Mouse (Mus musculus) embryonic facial prominence, embryonic 14.5 days (tissue): ENCODE measurements around the gene Myo6. TPM values are rescaled to one million over a fixed set of nuclear protein-coding genes. Genes with fewer than 3 reads are reported as not detected.

Experiments
- ATAC-seq: fragments of 200-750 bp; cut with Nextera tagmentation; 2 replicates; pipeline ENCODE4 v1.8.0; 2017; ENCODE audit warnings: low read depth, moderate number of reproducible peaks, moderate TSS enrichment
- DNase-seq: peaks from one replicate; pipeline ENCODE4 v3.0.0-alpha.2; 2015; ENCODE audit warnings: low spot score
- H3K27ac ChIP-seq: fragments of 300-500 bp; sonication (generic); replicated peaks from 2 replicates; pipeline ENCODE4 v1.5.1; 2014; ENCODE audit warnings: low read depth, mild to moderate bottlenecking, low read length, moderate library complexity
- H3K27me3 ChIP-seq: fragments of 300-500 bp; sonication (generic); replicated peaks from 2 replicates; pipeline ENCODE4 v1.6.1; 2014; ENCODE audit warnings: low read length; ENCODE audit not compliant: control insufficient read depth, insufficient read depth
- H3K36me3 ChIP-seq: fragments of 300-500 bp; sonication (generic); 2 replicates; pipeline ENCODE4 v1.6.1; 2014; ENCODE audit warnings: low read length, mixed read lengths; ENCODE audit not compliant: control insufficient read depth, insufficient read depth
- H3K4me1 ChIP-seq: fragments of 300-500 bp; sonication (generic); 2 replicates; pipeline ENCODE4 v1.6.1; 2014; ENCODE audit warnings: antibody characterized with exemption, low read length; ENCODE audit not compliant: control insufficient read depth, insufficient read depth
- H3K4me2 ChIP-seq: fragments of 300-500 bp; sonication (generic); 2 replicates; pipeline ENCODE4 v1.6.1; 2014; ENCODE audit warnings: low read depth, mild to moderate bottlenecking, low read length, moderate library complexity, mixed read lengths
- H3K4me3 ChIP-seq: fragments of 300-500 bp; sonication (generic); 2 replicates; pipeline ENCODE4 v1.5.1; 2014; ENCODE audit warnings: low read depth, mild to moderate bottlenecking, low read length
- H3K9ac ChIP-seq: fragments of 300-500 bp; sonication (generic); 2 replicates; pipeline ENCODE4 v1.6.1; 2014; ENCODE audit warnings: low read depth, mild to moderate bottlenecking, low read length, moderate library complexity, mixed read lengths
- H3K9me3 ChIP-seq: fragments of 300-500 bp; sonication (generic); 2 replicates; pipeline ENCODE4 v1.6.1; 2016; ENCODE audit warnings: low read length; ENCODE audit not compliant: control insufficient read depth
- WGBS: fragments of 180-500 bp; shearing (Covaris S2); extraction: QIAGEN DNeasy Blood & Tissue Kit; methylation state at CpG from one replicate; pipeline ENCODE4 v1.1.7; 2014; 5-methylcytosine and 5-hydroxymethylcytosine counted together
- polyA plus RNA-seq: library from polyadenylated mRNA; unstranded; fragments of >200 nt; fragmentation: Nextera tagmentation; extraction: Ambion mirVana; gene quantifications from 2 replicates; pipeline ENCODE4 v1.2.1, GENCODE M21; 2014

Gene Myo6
- polyA plus RNA-seq, 1 experiment from 2014 or later = 20.1 TPM

GRCm38 (mm10) chr9:80233831-80234455 is 69.1 kb downstream of the Myo6 start:
- DNase-seq = no peak

GRCm38 (mm10) chr9:80237184-80237799 is 72.5 kb downstream of the Myo6 start:
- ATAC-seq (no peak), DNase-seq (no peak)
- H3K36me3 ChIP-seq = no peaks in the 10 kb centered on the region

More at GRCm38 (mm10) chr9:80233831-80234455, 69.1 kb downstream of the Myo6 start:
- no peak for ATAC-seq
- H3K4me1 ChIP-seq = no peaks in the 10 kb centered on the region
- no peaks in the 10 kb centered on the region for H3K36me3 ChIP-seq
- no peaks in the 10 kb centered on the region for H3K9me3 ChIP-seq
- no peak overlapping the region for H3K9ac ChIP-seq
- H3K4me2 ChIP-seq = no peak overlapping the region
- H3K27me3 ChIP-seq = no peaks in the 10 kb centered on the region
- no peak overlapping the region for H3K4me3 ChIP-seq
- WGBS = 70% methylated on average over 4 of the region's 4 CpGs
- no peak overlapping the region for H3K27ac ChIP-seq

GRCm38 (mm10) chr9:80241719-80242118 is 76.9 kb downstream of the Myo6 start:
- H3K36me3 ChIP-seq = no peaks in the 10 kb centered on the region
- no peak overlapping the region for H3K4me3 ChIP-seq
- peak; percentile 67 for DNase-seq
- WGBS = 30% methylated on average over 6 of the region's 6 CpGs
- H3K9ac ChIP-seq = no peak overlapping the region
- H3K4me1 ChIP-seq = peaks cover 3% of the 10 kb centered on the region; the same call in 1 of the 2 replicates
- no peaks in the 10 kb centered on the region for H3K27me3 ChIP-seq
- no peak overlapping the region for H3K4me2 ChIP-seq
- peaks cover 5% of the 10 kb centered on the region for H3K9me3 ChIP-seq
- ATAC-seq = peak; percentile 37; the same call in 1 of the 2 replicates
- H3K27ac ChIP-seq = no peak overlapping the region

More at GRCm38 (mm10) chr9:80237184-80237799, 72.5 kb downstream of the Myo6 start:
- Histone ChIP-seq H3K4me1 (peaks cover 3% of the 10 kb centered on the region; the same call in 1 of the 2 replicates), H3K4me2 (no peak overlapping the region), H3K27ac (no peak overlapping the region), H3K4me3 (no peak overlapping the region), H3K9ac (no peak overlapping the region), H3K9me3 (peaks cover 5% of the 10 kb centered on the region), H3K27me3 (no peaks in the 10 kb centered on the region)
- 67% methylated on average over 1 of the region's 1 CpGs for WGBS

GRCm38 (mm10) chr9:80252146-80252545 is 87.3 kb downstream of the Myo6 start:
- H3K27me3 ChIP-seq = no peaks in the 10 kb centered on the region
- no peaks in the 10 kb centered on the region for H3K9me3 ChIP-seq
- no peak overlapping the region for H3K27ac ChIP-seq
- H3K4me1 ChIP-seq = no peaks in the 10 kb centered on the region
- no peak overlapping the region for H3K4me3 ChIP-seq
- WGBS = 91% methylated on average over 10 of the region's 10 CpGs
- ATAC-seq (no peak), DNase-seq (no peak)
- no peak overlapping the region for H3K4me2 ChIP-seq
- no peak overlapping the region for H3K9ac ChIP-seq
- no peaks in the 10 kb centered on the region for H3K36me3 ChIP-seq

GRCm38 (mm10) chr9:80253241-80253640 is 88.4 kb downstream of the Myo6 start:
- Histone ChIP-seq H3K4me3 (no peak overlapping the region), H3K4me1 (no peaks in the 10 kb centered on the region), H3K36me3 (no peaks in the 10 kb centered on the region), H3K9ac (no peak overlapping the region), H3K9me3 (no peaks in the 10 kb centered on the region), H3K27ac (no peak overlapping the region; the same call in 1 of the 2 replicates), H3K4me2 (no peak overlapping the region), H3K27me3 (no peaks in the 10 kb centered on the region)
- ATAC-seq = no peak
- no peak for DNase-seq
- WGBS = 80% methylated on average over 9 of the region's 9 CpGs

- DNase-seq (no peak), ATAC-seq (no peak)
- Histone ChIP-seq H3K4me1 (no peaks in the 10 kb centered on the region), H3K9me3 (no peaks in the 10 kb centered on the region), H3K27me3 (no peaks in the 10 kb centered on the region), H3K9ac (no peak overlapping the region), H3K27ac (no peak overlapping the region), H3K36me3 (no peaks in the 10 kb centered on the region), H3K4me3 (no peak overlapping the region), H3K4me2 (no peak overlapping the region)
- 85% methylated on average over 2 of the region's 2 CpGs for WGBS
These were observed 91.7 kb downstream of the Myo6 start for GRCm38 (mm10) chr9:80256561-80256960.

- no peaks in the 10 kb centered on the region for H3K27me3 ChIP-seq
- H3K36me3 ChIP-seq = no peaks in the 10 kb centered on the region
- H3K4me1 ChIP-seq = peaks cover 3% of the 10 kb centered on the region; the same call in 1 of the 2 replicates
- no peak overlapping the region for H3K4me2 ChIP-seq
- peak; percentile 33; the same call in 1 of the 2 replicates for ATAC-seq
- H3K9ac ChIP-seq = no peak overlapping the region
- no peaks in the 10 kb centered on the region for H3K9me3 ChIP-seq
- 50% methylated on average over 6 of the region's 6 CpGs for WGBS
- H3K4me3 ChIP-seq = no peak overlapping the region
- peak; percentile 76 for DNase-seq
- H3K27ac ChIP-seq = 0 out of 2 replicates have a peak overlapping the region, but pooled peaks have one; percentile 44
These were observed 93.6 kb downstream of the Myo6 start for GRCm38 (mm10) chr9:80258396-80258795.

- H3K27ac ChIP-seq = no peak overlapping the region
- H3K36me3 ChIP-seq = no peaks in the 10 kb centered on the region
- H3K9ac ChIP-seq = no peak overlapping the region
- WGBS = 83% methylated on average over 3 of the region's 3 CpGs
- no peak overlapping the region for H3K4me3 ChIP-seq
- no peak for ATAC-seq
- no peak overlapping the region for H3K4me2 ChIP-seq
- H3K9me3 ChIP-seq = no peaks in the 10 kb centered on the region
- H3K27me3 ChIP-seq = no peaks in the 10 kb centered on the region
- peaks cover 3% of the 10 kb centered on the region; the same call in 1 of the 2 replicates for H3K4me1 ChIP-seq
- no peak for DNase-seq
These were observed 96.1 kb downstream of the Myo6 start for GRCm38 (mm10) chr9:80260905-80261304.
